Comparison of ENCODE assay signal across 20 mouse cellular contexts in genomic region chr2:153447719-153448118, GRCm38 (mm10). TPM values are rescaled to one million over a fixed set of nuclear protein-coding genes. Genes with fewer than 3 reads are reported as not detected.
"Had no signal": no experiment of that assay in that cellular context is flagged by ENCODE, and none has a peak within 500 bp of the region (broad histone marks: within the 10 kb centered on the region; RNA-seq: fewer than 3 reads in every experiment).

No protein-coding gene starts in this region.

- DNase-seq: kidney, adult 8-10 months; kidney, postnatal 25 days; right cerebral cortex, adult 18-20 months; right cerebral cortex, postnatal 25 days; thymus, postnatal 14 days had no signal

- H3K9me3 ChIP-seq: limb, embryonic 10.5 days; liver, embryonic 15.5 days; midbrain, embryonic 12.5 days; neural tube, embryonic 13.5 days had no signal

- H3K27me3 ChIP-seq: neural tube, embryonic 13.5 days had no signal

- H3K36me3 ChIP-seq: limb, embryonic 10.5 days; liver, embryonic 15.5 days; midbrain, embryonic 12.5 days; neural tube, embryonic 13.5 days had no signal

- H3K4me3 ChIP-seq: left cerebral cortex, adult 2 months; limb, embryonic 10.5 days; liver, embryonic 15.5 days; midbrain, embryonic 12.5 days; neural tube, embryonic 13.5 days had no signal

- H3K27ac ChIP-seq: left cerebral cortex, adult 2 months; liver, embryonic 15.5 days; midbrain, embryonic 12.5 days; neural tube, embryonic 13.5 days had no signal

- H3K4me2 ChIP-seq: liver, embryonic 11.5 days; liver, embryonic 15.5 days; midbrain, embryonic 12.5 days; neural tube, embryonic 13.5 days had no signal

- H3K9ac ChIP-seq: liver, embryonic 15.5 days; midbrain, embryonic 12.5 days; neural tube, embryonic 13.5 days had no signal

- ATAC-seq: intestine, postnatal 0 days; midbrain, embryonic 16.5 days had no signal

RNA-seq across cellular contexts. Expression of gene 4930404H24Rik, which starts 44.9 kb away (rescaled TPM):
- total RNA-seq: layer of hippocampus, postnatal 25 days; left cerebral cortex, adult 2 months; megakaryocyte-erythroid progenitor cell, adult 5-6 weeks had no signal
- polyA plus RNA-seq: intestine, postnatal 0 days; kidney, embryonic 16.5 days; limb, embryonic 10.5 days; limb, embryonic 14.5 days; liver, embryonic 11.5 days; liver, embryonic 15.5 days; midbrain, embryonic 12.5 days; midbrain, embryonic 16.5 days; neural tube, embryonic 13.5 days; small intestine, adult 2 months; stomach, embryonic 16.5 days; urinary bladder, adult 2 months had no signal
